Mouse (Mus musculus) Patski (cell line): ENCODE results near the gene Gm8897. TPM values are rescaled to one million over a fixed set of nuclear protein-coding genes. Genes with fewer than 3 reads are reported as not detected.
"Not testable (repeated sequence)": the region's sequence is repeated elsewhere in the genome, so short reads cannot be mapped to it uniquely, and the experiment has no call there.

Experiments used
- ATAC-seq: fragments of 100-300 bp; one replicate; pipeline ENCODE4 v1.8.0; 2021
- CTCF ChIA-PET: fragments of 350-600 bp; sonication (Branson Sonifier 250); formaldehyde crosslinking; loops from one replicate; lab custom pipeline; 2022; ENCODE audit warnings: inconsistent platforms; lab: Charles Lee
- POLR2A ChIA-PET: fragments of 350-600 bp; sonication (Branson Sonifier 250); formaldehyde crosslinking; loops from one replicate; lab custom pipeline; 2022; ENCODE audit warnings: antibody characterized with exemption, inconsistent platforms; lab: Charles Lee
- DNase-seq: peaks from one replicate; pipeline ENCODE4 v3.0.0-alpha.2; 2011; ENCODE audit warnings: low read depth, low spot score
- H3K27me3 ChIP-seq: fragments of 371-371 bp; one replicate; pipeline ENCODE4 v1.5.1; 2021
- in situ Hi-C: fragments of 300-500 bp; cut with MboI; formaldehyde crosslinking; loops from 3 replicates; pipeline ENCODE4 v1.11.1; 2018; ENCODE audit warnings: low pct_unique_long_range_greater_than_20kb, mixed read lengths
- polyA plus RNA-seq: library from polyadenylated mRNA; unstranded; gene quantifications from one replicate; pipeline ENCODE4 v1.2.3, GENCODE M21; 2021

The Gm8897 gene
- polyA plus RNA-seq: not detected

DNA sequence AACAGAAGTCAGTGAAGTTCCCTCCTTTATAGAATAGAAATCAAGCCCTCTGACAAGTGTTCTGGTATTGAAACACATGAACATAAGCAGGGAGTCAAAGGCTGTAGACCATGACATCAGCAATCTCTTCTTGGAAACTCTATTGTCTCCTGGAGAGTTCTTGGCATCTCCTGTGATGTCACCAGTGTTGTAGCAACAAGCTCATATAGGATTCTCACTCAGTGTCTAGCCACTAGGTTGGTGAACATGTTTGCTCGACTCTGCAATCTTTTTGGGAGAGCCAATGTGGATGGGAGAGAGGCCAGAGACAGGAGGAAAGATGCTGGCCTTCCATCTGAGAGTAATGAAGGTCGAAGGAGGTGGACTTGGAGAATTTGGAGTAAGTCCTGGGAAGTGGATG is at the start of gene Gm8897:
TSS of gene Gm8897 (plus strand) at position 301 of the 400 bp plus-strand sequence.
- ATAC-seq: not testable (repeated sequence)

DNA sequence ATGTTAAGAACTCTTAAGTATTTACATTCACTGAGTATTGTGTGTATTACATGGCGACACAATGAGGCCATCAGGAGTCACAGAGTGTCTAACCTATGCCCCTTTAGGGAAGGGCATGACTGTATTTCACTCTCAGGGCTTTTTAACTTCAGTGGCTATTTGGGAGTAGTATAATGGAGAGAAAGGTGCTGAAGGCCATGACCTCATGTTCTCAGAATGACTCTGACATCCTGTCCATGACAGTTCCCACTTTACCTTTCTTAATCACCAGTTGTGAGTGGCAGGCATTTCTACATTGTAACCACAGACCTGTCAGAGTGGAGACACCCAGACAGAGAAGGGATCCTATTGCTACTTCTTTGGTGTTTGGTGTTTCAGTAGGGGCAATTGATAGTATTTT is 473 bp downstream of the Gm8897 start:
- in situ Hi-C loops, DNase-seq, CTCF ChIA-PET, ATAC-seq, POLR2A ChIA-PET, H3K27me3 ChIP-seq: not testable (repeated sequence)

More for the DNA sequence above, at the start of gene Gm8897:
- in situ Hi-C loops, POLR2A ChIA-PET, CTCF ChIA-PET, H3K27me3 ChIP-seq, DNase-seq: not testable (repeated sequence)

Other genes with a start within 250 kb of the Gm8897 start
- gene Gm5861, start 233.3 kb upstream of the Gm8897 start, polyA plus RNA-seq: not detected
- gene Gm8890, start 160.4 kb upstream of the Gm8897 start, polyA plus RNA-seq: not detected
- not detected for gene Speer1, start 74.9 kb upstream of the Gm8897 start, polyA plus RNA-seq
- not detected for gene Gm8906, start 86.3 kb downstream of the Gm8897 start, polyA plus RNA-seq
- gene Gm6460, start 178.5 kb downstream of the Gm8897 start, polyA plus RNA-seq: not detected